Mouse (Mus musculus): Measurements from ENCODE around the gene Ubl4b. TPM values are rescaled to one million over a fixed set of nuclear protein-coding genes. Genes with fewer than 3 reads are reported as not detected.

The Ubl4b gene
- total RNA-seq, 2 experiments from 2014 or later: not detected

GRCm38 (mm10) chr3:107529182-107529581, 25.7 kb downstream of the Ubl4b start:
- intact Hi-C loops (cut with DNase I): no loop called here

GRCm38 (mm10) chr3:107528401-107529118, 26.3 kb downstream of the Ubl4b start:
- no peak for DNase-seq
- intact Hi-C loops (cut with DNase I): no loop called here

More at GRCm38 (mm10) chr3:107529182-107529581, 25.7 kb downstream of the Ubl4b start:
- DNase-seq: no peak

GRCm38 (mm10) chr3:107524547-107524946, 30.3 kb downstream of the Ubl4b start:
- intact Hi-C loops (cut with DNase I): no loop called here
- DNase-seq: no peak

GRCm38 (mm10) chr3:107520931-107521330, 33.9 kb downstream of the Ubl4b start:
- DNase-seq: no peak
- intact Hi-C loops (cut with DNase I): no loop called here

- intact Hi-C loops (cut with DNase I): no loop called here
- peak; percentile 34 to 49 for DNase-seq
Observed at GRCm38 (mm10) chr3:107517631-107518108, 37.2 kb downstream of the Ubl4b start, which contains the start of gene Slc6a17. Gene Slc6a17 (minus strand): TSS chr3:107518018.

- DNase-seq: peak in 1 of 2 experiments; percentile 3
- intact Hi-C loops (cut with DNase I): no loop called here
Observed at GRCm38 (mm10) chr3:107516776-107517630, 37.9 kb downstream of the Ubl4b start.

GRCm38 (mm10) chr3:107515989-107516388, 38.9 kb downstream of the Ubl4b start:
- DNase-seq: no peak
- intact Hi-C loops (cut with DNase I): no loop called here

- DNase-seq: no peak
- intact Hi-C loops (cut with DNase I): no loop called here
Observed at GRCm38 (mm10) chr3:107511416-107511815, 43.5 kb downstream of the Ubl4b start.

- intact Hi-C loops (cut with DNase I): no loop called here
- DNase-seq: peak in 1 of 2 experiments; percentile 14
Observed at GRCm38 (mm10) chr3:107508696-107509095, 46.2 kb downstream of the Ubl4b start.

- intact Hi-C loops (cut with DNase I): no loop called here
- DNase-seq: no peak
Observed at GRCm38 (mm10) chr3:107507966-107508365, 46.9 kb downstream of the Ubl4b start.

- intact Hi-C loops (cut with DNase I): no loop called here
- DNase-seq: no peak
Observed at GRCm38 (mm10) chr3:107506531-107506930, 48.3 kb downstream of the Ubl4b start.

GRCm38 (mm10) chr3:107505464-107506367, 49.2 kb downstream of the Ubl4b start:
- intact Hi-C loops (cut with DNase I): no loop called here
- peak in 1 of 2 experiments; percentile 9 for DNase-seq

- DNase-seq: no peak
- intact Hi-C loops (cut with DNase I): no loop called here
Observed at GRCm38 (mm10) chr3:107504542-107504941, 50.3 kb downstream of the Ubl4b start.

- intact Hi-C loops (cut with DNase I): no loop called here
- DNase-seq: no peak
Observed at GRCm38 (mm10) chr3:107503716-107504115, 51.2 kb downstream of the Ubl4b start.

Other genes starting within 250 kb of the Ubl4b start
- gene Rbm15, start 221.4 kb downstream of the Ubl4b start, total RNA-seq (2021): 10 to 100 TPM; 24.3 to 26.0 TPM
- gene Kcnc4, start 95.5 kb downstream of the Ubl4b start, total RNA-seq (2021): under 1 TPM; 0.37 to 0.43 TPM
- 1 to 10 TPM; 1.3 to 1.5 TPM for gene Slc6a17, start 37.1 kb downstream of the Ubl4b start, total RNA-seq (2021)
- not detected for gene Alx3, start 40.0 kb upstream of the Ubl4b start, total RNA-seq (2021)
- not detected for gene Gm10961, start 76.2 kb upstream of the Ubl4b start, total RNA-seq (2021)
- 10 to 100 TPM; 21.4 to 26.2 TPM for gene Strip1, start 76.6 kb upstream of the Ubl4b start, total RNA-seq (2021)
- 10 to 100 TPM; 79.1 to 91.9 TPM for gene Ahcyl1, start 141.5 kb upstream of the Ubl4b start, total RNA-seq (2021)
- 10 to 100 TPM; 25.5 to 33.6 TPM for gene Csf1, start 205.4 kb upstream of the Ubl4b start, total RNA-seq (2021)

Measured in heart, postnatal 14 days (tissue).